Mouse (Mus musculus) brain, embryonic 18.5 days (tissue): Measurements from ENCODE around the gene Schip1.

Source experiments
- DNase-seq: peaks from one replicate; pipeline ENCODE4 v3.0.0-alpha.2; 2012; ENCODE audit warnings: low read depth, low spot score

The Schip1 gene

GRCm38 (mm10) chr3:68383672-68384071 is 319.1 kb downstream of the Schip1 start:
- no peak for DNase-seq

- DNase-seq = no peak
Observed at GRCm38 (mm10) chr3:68385544-68385943, 320.9 kb downstream of the Schip1 start.

GRCm38 (mm10) chr3:68388023-68388422 is 323.4 kb downstream of the Schip1 start:
- no peak for DNase-seq

GRCm38 (mm10) chr3:68393578-68393977 is 329.0 kb downstream of the Schip1 start:
- no peak for DNase-seq

GRCm38 (mm10) chr3:68398691-68399090 is 334.1 kb downstream of the Schip1 start:
- no peak for DNase-seq

GRCm38 (mm10) chr3:68400121-68400520 is 335.5 kb downstream of the Schip1 start:
- DNase-seq = no peak

GRCm38 (mm10) chr3:68403343-68403742 is 338.7 kb downstream of the Schip1 start:
- DNase-seq = no peak

- DNase-seq = peak; percentile 30
Observed at GRCm38 (mm10) chr3:68403783-68404217, 339.2 kb downstream of the Schip1 start.

GRCm38 (mm10) chr3:68405724-68406123 is 341.1 kb downstream of the Schip1 start:
- DNase-seq = no peak

- no peak for DNase-seq
Observed at GRCm38 (mm10) chr3:68412262-68412661, 347.7 kb downstream of the Schip1 start.

- no peak for DNase-seq
Observed at GRCm38 (mm10) chr3:68419792-68420191, 355.2 kb downstream of the Schip1 start.

GRCm38 (mm10) chr3:68420927-68421326 is 356.3 kb downstream of the Schip1 start:
- no peak for DNase-seq

GRCm38 (mm10) chr3:68421849-68422248 is 357.2 kb downstream of the Schip1 start:
- no peak for DNase-seq

GRCm38 (mm10) chr3:68428081-68428480 is 363.5 kb downstream of the Schip1 start:
- no peak for DNase-seq

GRCm38 (mm10) chr3:68434435-68434834 is 369.8 kb downstream of the Schip1 start:
- DNase-seq = no peak

- DNase-seq = no peak
Observed at GRCm38 (mm10) chr3:68434897-68435296, 370.3 kb downstream of the Schip1 start.

- DNase-seq = no peak
Observed at GRCm38 (mm10) chr3:68448480-68448879, 383.9 kb downstream of the Schip1 start.

GRCm38 (mm10) chr3:68451634-68452033 is 387.0 kb downstream of the Schip1 start:
- DNase-seq = no peak

GRCm38 (mm10) chr3:68453266-68453665 is 388.7 kb downstream of the Schip1 start:
- DNase-seq = no peak

- DNase-seq = no peak
Observed at GRCm38 (mm10) chr3:68453719-68454455, 389.3 kb downstream of the Schip1 start.

GRCm38 (mm10) chr3:68466643-68467042 is 402.0 kb downstream of the Schip1 start:
- DNase-seq = peak; percentile 45

GRCm38 (mm10) chr3:68467941-68468687 is 403.5 kb downstream of the Schip1 start:
- no peak for DNase-seq

- DNase-seq = no peak
Observed at GRCm38 (mm10) chr3:68469643-68470042, 405.0 kb downstream of the Schip1 start.
